Mouse (Mus musculus) embryonic facial prominence, embryonic 10.5 days (tissue): ENCODE measurements around the gene Adam1a. TPM values are rescaled to one million over a fixed set of nuclear protein-coding genes. Genes with fewer than 3 reads are reported as not detected.

Source experiments
- DNase-seq: peaks from one replicate; pipeline ENCODE4 v3.0.0-alpha.2; 2017; ENCODE audit warnings: low spot score
- H3K27ac ChIP-seq: fragments of 300-500 bp; sonication (generic); replicated peaks from 2 replicates; pipeline ENCODE4 v1.5.1; 2016; ENCODE audit warnings: mild to moderate bottlenecking
- H3K27me3 ChIP-seq: fragments of 300-500 bp; sonication (generic); replicated peaks from 2 replicates; pipeline ENCODE4 v1.6.1; 2016; ENCODE audit warnings: low read depth, mild to moderate bottlenecking; ENCODE audit not compliant: poor library complexity, severe bottlenecking
- H3K36me3 ChIP-seq: fragments of 300-500 bp; sonication (generic); replicated peaks from 2 replicates; pipeline ENCODE4 v1.6.1; 2016; ENCODE audit warnings: mild to moderate bottlenecking, moderate library complexity
- H3K4me1 ChIP-seq: fragments of 300-500 bp; sonication (generic); 2 replicates; pipeline ENCODE4 v1.6.1; 2016
- H3K4me3 ChIP-seq: fragments of 300-500 bp; sonication (generic); 2 replicates; pipeline ENCODE4 v1.5.1; 2016; ENCODE audit warnings: mild to moderate bottlenecking, moderate library complexity
- H3K9me3 ChIP-seq: fragments of 300-500 bp; sonication (generic); 2 replicates; pipeline ENCODE4 v1.6.1; 2016; ENCODE audit warnings: mild to moderate bottlenecking
- WGBS: fragments of 180-500 bp; shearing (Covaris S2); methylation state at CpG from one replicate; pipeline ENCODE4 v1.1.7; 2016; 5-methylcytosine and 5-hydroxymethylcytosine counted together
- polyA plus RNA-seq: library from polyadenylated mRNA; unstranded; fragments of >200 nt; fragmentation: Nextera tagmentation; extraction: Ambion mirVana; gene quantifications from 2 replicates; pipeline ENCODE4 v1.2.1, GENCODE M21; 2016

The Adam1a gene
- polyA plus RNA-seq, 1 experiment from 2014 or later, result 1.6 TPM

DNA sequence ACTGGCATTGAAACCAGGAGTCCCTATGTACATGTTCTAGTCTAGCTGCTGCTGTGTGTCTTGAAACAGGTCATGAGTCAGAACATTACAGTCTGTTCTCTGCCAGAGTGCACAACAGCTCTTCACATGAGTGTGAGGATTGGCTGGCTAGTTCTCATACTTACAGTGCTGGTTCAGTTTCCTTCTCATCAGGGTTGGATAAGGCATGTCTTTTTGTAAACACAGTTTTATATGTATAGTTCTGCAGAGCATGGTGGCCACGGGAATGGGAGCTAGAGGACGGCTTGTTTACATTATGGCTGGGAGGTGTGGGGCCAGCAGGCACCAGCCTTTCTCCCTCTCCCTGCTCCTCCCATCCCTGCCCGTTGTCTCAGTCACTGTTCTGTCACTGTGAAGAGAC is 75.7 kb downstream of the Adam1a start:
- no peak overlapping the region for H3K27ac ChIP-seq
- no peaks in the 10 kb centered on the region for H3K27me3 ChIP-seq
- 50% methylated on average over 3 of the region's 3 CpGs for WGBS
- no peaks in the 10 kb centered on the region for H3K9me3 ChIP-seq
- DNase-seq, result no peak
- H3K4me3 ChIP-seq, result no peak overlapping the region
- H3K36me3 ChIP-seq, result no peaks in the 10 kb centered on the region
- no peaks in the 10 kb centered on the region for H3K4me1 ChIP-seq

Other genes starting within 250 kb of the Adam1a start
- 74.1 and 74.8 TPM in 2 replicates for gene Trafd1, start 159.8 kb downstream of the Adam1a start, polyA plus RNA-seq
- gene Naa25, start 147.5 kb downstream of the Adam1a start, polyA plus RNA-seq, result 49.4 and 53.7 TPM in 2 replicates
- 0.91 and 1.0 TPM in 2 replicates for gene Tmem116, start 93.6 kb downstream of the Adam1a start, polyA plus RNA-seq
- 114 and 122 TPM in 2 replicates for gene Erp29, start 93.0 kb downstream of the Adam1a start, polyA plus RNA-seq
- gene Adam1b, start 42.0 kb downstream of the Adam1a start, polyA plus RNA-seq, result not detected in 2 replicates
- gene Gm42878, start within 50 bp of the Adam1a start, polyA plus RNA-seq, result not detected in 2 replicates
- 51.9 TPM in 2 replicates for gene Mapkapk5, start 423 bp upstream of the Adam1a start, polyA plus RNA-seq
- 145 and 157 TPM in 2 replicates for gene Aldh2, start 48.3 kb upstream of the Adam1a start, polyA plus RNA-seq
- gene Acad12, start 73.5 kb upstream of the Adam1a start, polyA plus RNA-seq, result 1.7 and 2.6 TPM in 2 replicates
- 2.6 and 3.2 TPM in 2 replicates for gene Acad10, start 115.0 kb upstream of the Adam1a start, polyA plus RNA-seq
- 41.9 and 44.5 TPM in 2 replicates for gene Brap, start 115.1 kb upstream of the Adam1a start, polyA plus RNA-seq
- 44.5 and 44.9 TPM in 2 replicates for gene Atxn2, start 165.9 kb upstream of the Adam1a start, polyA plus RNA-seq